Mouse (Mus musculus): ENCODE results near the gene Npffr2. TPM values are rescaled to one million over a fixed set of nuclear protein-coding genes. Genes with fewer than 3 reads are reported as not detected.
"Not testable (repeated sequence)": the region's sequence is repeated elsewhere in the genome, so short reads cannot be mapped to it uniquely, and the experiment has no call there.

Npffr2 gene
- not detected for total RNA-seq (2021)
- long read RNA-seq, experiment 1 = 0 reads
- long read RNA-seq, experiment 2 = 0 reads

- no peak for DNase-seq
These were observed at the start of gene Npffr2 for GRCm38 (mm10) chr5:89526878-89527578. Gene Npffr2 (plus strand): TSS chr5:89527429.

DNA sequence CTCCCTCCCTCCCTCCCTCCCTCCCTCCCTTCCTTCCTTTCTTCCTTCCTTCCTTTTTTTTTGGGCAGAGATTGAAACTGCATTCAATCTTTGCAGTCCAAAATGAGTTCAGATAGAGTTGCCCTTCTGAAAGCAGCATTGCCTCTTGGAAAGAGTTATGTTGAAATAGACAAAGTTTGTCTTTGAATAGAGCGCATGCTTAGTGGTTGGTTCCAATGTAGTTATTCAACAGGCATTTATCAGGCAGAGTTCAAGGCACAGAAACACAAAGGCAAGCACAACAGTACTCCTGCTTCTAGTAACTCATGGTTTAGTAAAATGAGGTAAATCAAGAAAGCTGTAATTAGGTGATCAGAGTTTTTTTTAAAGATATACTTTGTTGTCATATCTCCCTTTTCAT lies 34.7 kb upstream of the Npffr2 start:
- DNase-seq = no peak

- DNase-seq = no peak
These were observed 27.0 kb upstream of the Npffr2 start for GRCm38 (mm10) chr5:89500182-89500581.

DNA sequence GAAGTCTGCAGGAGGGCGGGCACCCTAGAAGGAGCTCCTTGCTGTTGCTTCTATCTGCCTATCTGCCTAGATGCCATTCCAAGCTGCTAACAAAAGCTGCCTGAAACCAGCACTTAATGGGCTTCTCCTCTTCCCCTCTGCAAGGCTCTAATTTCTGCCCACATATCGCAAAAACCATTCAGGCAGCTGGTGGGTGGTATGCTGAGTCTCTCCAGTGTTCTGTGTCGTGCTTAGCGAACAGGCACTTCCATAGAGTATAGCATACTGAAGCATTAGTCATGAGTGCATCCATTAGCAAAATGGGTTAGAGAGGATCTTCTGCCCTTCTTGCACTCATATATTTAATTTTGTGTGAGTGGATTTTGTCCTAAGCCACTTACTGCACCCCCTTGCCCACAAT lies 8.6 kb upstream of the Npffr2 start:
- no peak for DNase-seq

GRCm38 (mm10) chr5:89526181-89526778 lies 949 bp upstream of the Npffr2 start:
- DNase-seq = no peak

DNA sequence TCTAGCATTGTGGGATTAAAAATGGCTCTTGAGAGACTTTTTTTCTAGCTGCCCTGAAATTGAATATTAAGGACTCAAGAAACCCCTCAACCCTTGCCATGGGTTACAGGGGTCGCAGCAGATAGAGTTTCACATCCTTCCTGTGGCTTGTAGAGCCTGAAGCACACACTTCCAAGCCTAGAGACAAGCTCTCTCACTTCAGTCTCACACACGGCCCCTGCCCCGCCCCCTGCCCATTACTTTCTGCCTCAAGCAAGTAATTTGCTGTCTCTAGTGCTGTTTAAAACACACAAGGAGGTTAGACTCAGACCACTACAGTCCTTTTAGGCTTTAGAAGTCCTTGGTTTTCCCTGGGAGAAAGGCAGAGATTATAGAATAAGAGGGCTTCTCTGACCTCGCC lies 1.7 kb downstream of the Npffr2 start:
- DNase-seq = no peak

DNA sequence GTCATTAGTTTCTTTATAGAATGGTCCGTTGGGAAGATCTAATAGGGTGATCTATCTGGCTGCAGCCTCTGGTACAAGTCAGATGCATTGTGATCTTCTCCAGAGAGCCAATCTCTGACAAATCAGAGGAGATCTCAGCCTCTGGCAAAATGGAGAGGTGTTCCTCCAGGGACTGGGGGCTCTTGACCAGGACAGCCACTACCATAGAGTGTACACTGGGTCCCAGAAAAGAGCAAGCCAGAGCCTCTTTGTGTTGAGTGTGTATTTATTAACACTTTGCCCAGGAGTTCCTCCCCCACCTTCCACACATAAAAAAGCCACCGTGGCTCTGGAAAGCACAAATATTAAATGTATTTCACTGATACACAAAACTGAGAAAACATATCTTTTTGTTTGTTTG lies 2.2 kb downstream of the Npffr2 start:
- DNase-seq = no peak

DNA sequence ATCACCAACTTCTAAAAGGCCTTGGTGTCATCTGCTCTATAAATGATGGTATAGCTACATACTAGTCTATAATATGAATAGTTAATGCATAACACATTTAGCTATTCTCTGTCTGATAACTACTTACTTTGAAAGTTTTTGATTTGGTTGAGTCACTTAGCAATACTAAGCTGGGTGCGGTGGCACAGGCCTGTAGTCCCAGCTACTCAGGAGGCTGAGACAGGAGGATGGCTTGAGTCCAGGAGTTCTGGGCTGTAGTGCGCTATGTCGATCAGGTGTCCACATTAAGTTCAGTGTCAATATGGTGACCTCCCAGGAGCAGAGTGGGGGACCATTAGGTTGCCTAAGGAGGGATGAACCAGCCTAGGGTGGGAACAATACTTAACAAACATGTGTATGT lies 8.8 kb downstream of the Npffr2 start:
- DNase-seq = no peak

DNA sequence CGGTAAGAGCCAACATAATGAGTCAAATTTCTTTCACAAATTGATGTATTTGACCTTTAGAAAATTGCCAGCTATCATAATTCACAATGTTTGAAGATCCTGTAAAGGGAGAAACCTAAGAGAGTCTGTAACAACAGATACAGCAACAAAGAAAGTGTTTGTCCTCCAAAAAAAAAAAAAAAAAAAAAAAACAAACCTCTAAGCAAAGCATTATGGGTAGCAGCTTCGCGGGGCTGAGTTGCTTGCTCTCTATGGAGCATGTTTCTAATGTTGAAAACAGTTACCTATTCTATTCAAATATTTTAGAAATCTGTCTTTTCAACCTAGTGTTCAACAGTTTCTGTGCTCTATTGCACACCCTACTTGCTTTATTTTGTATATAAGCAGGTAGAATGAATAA lies 15.2 kb downstream of the Npffr2 start:
- DNase-seq = no peak

DNA sequence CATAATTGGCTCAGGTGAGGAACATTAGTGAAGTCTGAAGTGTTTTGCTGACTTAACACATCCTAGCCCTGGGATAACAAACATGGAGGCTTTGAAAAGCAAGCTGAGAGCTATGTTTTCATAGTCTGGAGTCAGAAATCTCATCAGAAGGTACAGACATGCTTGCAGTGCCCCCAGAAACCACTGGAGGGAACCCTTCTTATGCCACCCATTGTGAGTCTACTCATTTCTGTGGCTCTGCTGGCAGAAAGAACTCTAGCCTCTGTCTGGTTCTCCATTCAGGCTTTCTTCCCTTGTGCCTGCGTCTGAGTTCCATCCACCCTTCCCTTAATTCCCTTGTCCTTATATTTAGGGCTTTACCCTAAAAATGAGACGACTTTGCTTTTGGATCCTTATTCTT lies 16.2 kb downstream of the Npffr2 start:
- DNase-seq = no peak

DNA sequence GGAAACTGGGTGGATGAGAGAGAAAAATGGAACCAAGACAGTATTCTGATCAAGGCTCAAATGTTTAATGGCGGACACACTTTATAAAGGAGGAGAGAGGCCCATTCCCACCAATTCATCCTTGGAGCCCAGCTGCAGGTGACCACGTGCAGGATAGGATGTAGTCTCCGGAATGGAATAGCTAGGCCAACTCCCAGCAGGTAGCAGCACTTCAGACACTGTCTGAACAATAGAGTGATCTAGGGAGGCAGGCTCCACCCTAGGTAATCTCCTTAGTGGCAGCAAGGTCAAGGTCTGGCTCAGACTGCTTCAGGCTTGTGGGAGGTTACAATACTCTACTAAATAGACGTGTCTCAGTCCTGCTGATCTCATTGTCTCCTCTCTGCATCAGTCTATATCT lies 31.9 kb downstream of the Npffr2 start:
- not testable (repeated sequence) for DNase-seq

GRCm38 (mm10) chr5:89561381-89561780 lies 34.2 kb downstream of the Npffr2 start:
- DNase-seq = no peak

GRCm38 (mm10) chr5:89578678-89579077 lies 51.4 kb downstream of the Npffr2 start:
- DNase-seq = no peak

DNA sequence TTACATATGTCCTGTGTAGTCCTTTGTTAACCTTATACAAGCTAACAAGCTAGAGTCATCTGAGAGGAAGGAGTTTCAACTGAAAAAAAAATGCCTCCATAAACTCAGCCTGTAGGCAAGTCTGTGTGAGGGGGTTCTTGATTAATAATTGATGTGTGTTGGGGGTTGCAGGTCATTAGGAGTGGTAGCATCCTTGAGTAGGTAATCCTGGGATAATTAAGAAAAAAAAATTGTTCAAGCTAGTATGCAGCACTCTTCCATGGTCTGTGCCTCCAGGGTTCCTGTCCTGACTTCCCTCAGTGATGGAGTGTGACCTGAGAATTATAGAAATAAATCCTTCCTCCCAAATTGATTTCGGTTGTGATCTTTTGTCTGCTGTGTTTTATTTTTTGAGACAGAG lies 52.0 kb downstream of the Npffr2 start:
- DNase-seq = no peak

GRCm38 (mm10) chr5:89581143-89581542 lies 53.9 kb downstream of the Npffr2 start:
- no peak for DNase-seq

GRCm38 (mm10) chr5:89581742-89582366 lies 54.6 kb downstream of the Npffr2 start:
- no peak for DNase-seq

DNA sequence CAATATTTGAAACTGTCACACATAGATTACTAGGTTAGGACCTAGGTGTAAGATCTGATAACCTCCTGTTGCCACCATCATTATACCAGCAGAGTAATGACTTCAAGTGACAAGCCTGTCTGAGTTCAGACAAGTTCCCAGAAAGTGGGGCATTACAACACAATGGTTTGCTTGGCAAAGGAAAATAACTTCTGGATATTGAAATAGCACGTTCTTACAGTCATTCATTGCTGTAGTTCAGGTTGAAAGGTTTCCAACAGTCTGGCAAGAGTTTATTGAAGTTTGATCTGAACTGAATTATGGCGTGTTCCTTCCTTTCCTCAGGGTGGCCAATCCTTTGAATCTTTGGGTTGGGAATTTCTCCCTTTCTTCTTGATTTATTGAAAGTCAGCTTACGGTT lies 57.8 kb downstream of the Npffr2 start:
- DNase-seq = no peak

- DNase-seq = no peak
These were observed 65.1 kb downstream of the Npffr2 start for GRCm38 (mm10) chr5:89592301-89592700.

GRCm38 (mm10) chr5:89611322-89612015 lies 84.2 kb downstream of the Npffr2 start:
- no peak for DNase-seq

GRCm38 (mm10) chr5:89612262-89612661 lies 85.0 kb downstream of the Npffr2 start:
- no peak for DNase-seq

DNA sequence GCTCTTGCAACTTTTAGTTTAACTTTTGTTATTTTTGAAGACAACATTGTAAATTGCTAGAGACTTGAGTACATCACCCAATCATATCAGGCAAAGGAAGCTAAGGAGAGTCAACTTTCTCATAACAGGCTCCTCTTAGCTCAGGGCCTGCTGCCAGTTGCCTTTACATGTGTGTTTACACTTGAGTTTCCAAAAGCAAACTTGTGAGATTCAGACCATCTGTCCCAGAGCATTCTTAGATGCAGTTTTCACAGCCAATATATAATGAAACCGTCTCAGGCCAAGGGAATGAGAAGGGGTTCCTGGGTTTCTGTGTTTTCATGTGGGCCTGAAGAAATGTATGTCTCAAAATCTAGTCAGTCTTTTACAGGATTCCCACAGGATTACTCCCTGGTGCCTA lies 104.4 kb downstream of the Npffr2 start:
- DNase-seq = no peak
